Mouse (Mus musculus): Measurements from ENCODE around the gene Ubd. TPM values are rescaled to one million over a fixed set of nuclear protein-coding genes. Genes with fewer than 3 reads are reported as not detected.
A peak's percentile ranks its signal among the peaks of the same experiment; 100 is the strongest.
"Not testable (repeated sequence)": the region's sequence is repeated elsewhere in the genome, so short reads cannot be mapped to it uniquely, and the experiment has no call there.

The Ubd gene
- not detected in 2 replicates for total RNA-seq (2017)

DNA sequence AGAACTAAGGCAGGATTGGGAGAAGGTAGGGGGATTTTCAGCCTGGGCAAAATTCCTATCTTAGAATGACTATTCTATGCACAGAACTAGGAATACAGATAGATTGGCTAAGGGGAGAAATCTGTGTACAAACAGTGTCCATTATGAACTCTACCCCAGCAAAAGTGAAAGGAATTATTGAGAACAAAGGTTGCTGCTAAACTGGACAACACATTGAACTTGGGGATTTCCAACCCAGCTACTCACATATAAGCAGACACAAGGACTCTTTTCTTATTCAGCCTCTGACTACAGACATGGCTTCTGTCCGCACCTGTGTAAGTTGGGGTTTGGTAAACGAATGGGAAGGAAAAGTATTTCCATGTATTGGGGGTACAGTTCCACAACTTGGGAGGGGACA lies at the start of gene Ubd:
Gene Ubd, plus strand, starts transcription at position 237 of the 400 bp plus-strand sequence.
- no peak for ATAC-seq (replicated peaks in 1 of 2; ENCODE audit: insufficient read depth in 1 of 2, low FRiP score in 2 of 2, low TSS enrichment in 1 of 2, low read depth in 1 of 2, poor library complexity in 2 of 2, severe bottlenecking in 2 of 2)

DNA sequence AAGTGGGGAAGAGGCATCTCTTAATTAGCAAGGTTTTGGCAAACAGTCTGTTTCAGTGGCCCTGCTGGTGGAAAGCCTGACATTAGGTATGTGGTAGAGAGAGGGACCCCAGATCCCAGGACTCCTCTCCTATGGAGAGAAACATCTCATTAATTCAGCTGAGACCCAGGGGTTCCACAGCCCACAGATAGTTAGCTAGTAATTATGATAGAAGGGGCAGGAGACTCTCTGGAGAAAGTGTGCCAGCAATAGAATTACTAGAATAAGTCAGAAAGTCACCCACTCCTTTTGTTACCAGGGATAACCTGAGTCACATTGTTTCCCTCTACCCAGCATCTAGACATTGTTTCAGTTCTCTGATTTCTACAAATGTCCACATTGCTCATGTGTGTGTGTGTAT lies 32.3 kb upstream of the Ubd start, which contains the start of gene Olfr93:
Gene Olfr93, minus strand, starts transcription at position 101 of the 400 bp plus-strand sequence.
- ATAC-seq (replicated peaks in 1 of 2; ENCODE audit: insufficient read depth in 1 of 2, low FRiP score in 2 of 2, low TSS enrichment in 1 of 2, low read depth in 1 of 2, poor library complexity in 2 of 2, severe bottlenecking in 2 of 2), result no peak

DNA sequence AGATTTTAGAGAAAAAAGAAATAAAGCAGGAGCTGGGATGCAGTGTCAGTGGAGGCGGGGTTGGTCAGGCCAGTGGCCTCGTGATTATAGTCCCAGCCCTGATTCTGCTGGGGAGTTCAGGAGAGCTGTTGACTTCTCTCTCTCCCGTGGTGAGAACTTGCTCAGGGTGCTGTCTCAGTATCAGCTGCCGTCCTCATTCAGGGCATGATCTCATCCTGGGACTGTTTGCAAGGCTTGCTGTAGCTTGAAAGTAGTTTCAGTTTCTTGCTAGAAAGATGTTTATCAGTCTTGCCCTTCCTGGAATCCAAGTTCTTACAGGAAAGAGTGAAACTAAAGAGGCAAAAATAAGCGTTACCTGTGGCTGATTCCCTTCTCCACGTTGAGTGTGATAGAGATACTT lies 8.2 kb upstream of the Ubd start:
- peak in 1 of 2 experiments; percentile 62; a peak in 1 of 4 replicates for ATAC-seq (replicated peaks in 1 of 2; ENCODE audit: insufficient read depth in 1 of 2, low FRiP score in 2 of 2, low TSS enrichment in 1 of 2, low read depth in 1 of 2, poor library complexity in 2 of 2, severe bottlenecking in 2 of 2)

DNA sequence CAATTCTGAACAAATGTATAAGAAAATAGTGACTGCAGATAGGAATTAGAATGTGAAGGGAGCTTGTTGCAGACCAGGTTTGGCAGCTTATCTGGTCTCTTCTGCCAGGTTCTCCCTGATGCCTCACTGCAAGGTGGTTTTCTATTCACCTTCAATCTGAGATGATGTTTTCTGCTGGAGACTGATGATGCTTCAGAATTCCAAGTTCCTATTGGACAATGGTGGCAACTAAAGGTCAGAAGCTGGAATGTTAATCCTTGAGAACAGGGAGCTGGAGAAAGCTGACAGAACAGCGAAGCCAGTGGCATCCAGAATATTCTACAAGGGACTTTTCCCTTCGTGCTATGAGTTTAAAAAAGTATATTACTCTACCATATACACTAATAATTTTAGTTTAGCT lies 3.0 kb upstream of the Ubd start:
- no peak for ATAC-seq (replicated peaks in 1 of 2; ENCODE audit: insufficient read depth in 1 of 2, low FRiP score in 2 of 2, low TSS enrichment in 1 of 2, low read depth in 1 of 2, poor library complexity in 2 of 2, severe bottlenecking in 2 of 2)

DNA sequence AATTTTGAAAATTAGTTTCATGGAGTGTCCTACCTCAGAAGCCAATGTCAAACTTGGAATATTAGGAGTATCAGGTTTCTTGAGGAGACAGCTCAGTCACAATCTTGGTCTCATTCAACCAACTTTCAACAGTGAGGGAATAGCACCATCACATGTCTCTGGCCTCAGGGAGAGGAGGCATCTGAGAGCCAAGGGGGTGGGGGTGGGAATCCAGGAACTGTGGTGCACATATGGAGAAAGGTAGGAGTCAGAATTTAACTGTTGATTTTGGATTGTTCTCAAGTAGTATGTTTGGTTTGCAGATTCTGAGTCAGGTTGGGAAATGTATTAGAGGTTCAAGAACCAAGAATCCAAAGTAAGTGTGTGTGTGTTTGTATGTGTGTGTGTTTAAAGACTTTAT lies 660 bp upstream of the Ubd start:
- no peak for ATAC-seq (replicated peaks in 1 of 2; ENCODE audit: insufficient read depth in 1 of 2, low FRiP score in 2 of 2, low TSS enrichment in 1 of 2, low read depth in 1 of 2, poor library complexity in 2 of 2, severe bottlenecking in 2 of 2)

DNA sequence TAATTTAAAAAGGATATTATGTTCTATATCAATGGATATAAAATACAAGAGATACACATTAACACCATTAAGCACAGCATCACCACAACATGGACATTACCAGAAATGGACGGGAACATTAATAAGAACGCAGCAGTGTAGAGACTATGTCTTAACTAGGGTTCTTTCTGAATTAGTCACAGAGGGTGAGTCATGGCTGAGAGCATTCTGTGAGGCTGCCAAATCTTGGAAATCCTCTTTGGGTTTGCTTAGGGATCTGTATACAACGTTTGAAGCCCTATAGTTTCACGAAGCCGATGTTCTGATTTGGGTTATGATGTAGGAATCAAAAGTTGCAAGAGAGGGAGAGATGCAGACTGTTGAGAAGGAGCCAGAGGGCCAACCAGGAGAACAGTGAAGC lies 1.1 kb downstream of the Ubd start:
- ATAC-seq (replicated peaks in 1 of 2; ENCODE audit: insufficient read depth in 1 of 2, low FRiP score in 2 of 2, low TSS enrichment in 1 of 2, low read depth in 1 of 2, poor library complexity in 2 of 2, severe bottlenecking in 2 of 2), result no peak

DNA sequence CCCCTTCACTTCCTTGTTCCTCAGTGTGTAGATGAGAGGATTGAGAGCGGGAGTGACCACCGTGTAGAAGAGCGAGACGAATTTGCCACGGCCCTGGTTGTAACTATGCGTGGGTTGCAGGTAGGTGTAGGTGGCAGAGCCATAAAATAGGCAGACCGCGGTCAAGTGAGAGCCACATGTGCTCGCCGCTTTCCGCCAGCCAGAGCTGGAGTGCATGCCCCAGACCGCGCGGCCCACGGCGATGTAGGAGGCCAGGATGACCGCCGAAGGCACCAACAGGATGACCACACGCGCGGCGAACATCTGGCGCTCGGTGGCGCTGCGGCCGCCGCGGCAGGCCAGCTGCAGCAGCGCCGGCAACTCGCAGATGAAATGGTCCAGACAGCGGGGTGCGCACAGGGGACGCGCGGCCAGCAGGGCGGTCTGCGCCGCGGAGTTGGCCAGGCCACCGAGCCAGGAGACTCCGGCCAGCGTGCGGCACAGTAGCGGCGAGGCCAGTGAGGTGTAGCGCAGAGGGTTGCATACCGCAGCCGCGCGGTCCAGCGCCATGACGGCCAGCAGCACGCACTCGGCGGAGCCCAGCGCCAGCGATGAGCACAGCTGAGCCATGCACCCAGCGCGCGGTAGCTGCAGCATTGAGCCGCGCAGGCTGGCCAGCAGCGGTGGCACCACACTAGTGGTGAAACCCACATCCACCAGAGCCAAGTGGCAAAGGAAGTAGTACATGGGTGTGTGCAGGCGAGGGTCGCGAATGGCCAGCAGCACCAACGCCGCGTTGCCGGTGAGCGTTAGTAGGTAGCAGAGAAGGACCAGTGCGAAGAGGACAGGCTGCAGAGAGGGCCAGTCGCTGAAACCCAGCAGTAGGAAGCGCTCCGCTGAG lies 3.4 kb downstream of the Ubd start:
- ATAC-seq (replicated peaks in 1 of 2; ENCODE audit: insufficient read depth in 1 of 2, low FRiP score in 2 of 2, low TSS enrichment in 1 of 2, low read depth in 1 of 2, poor library complexity in 2 of 2, severe bottlenecking in 2 of 2), result peak; percentile 60 to 71

DNA sequence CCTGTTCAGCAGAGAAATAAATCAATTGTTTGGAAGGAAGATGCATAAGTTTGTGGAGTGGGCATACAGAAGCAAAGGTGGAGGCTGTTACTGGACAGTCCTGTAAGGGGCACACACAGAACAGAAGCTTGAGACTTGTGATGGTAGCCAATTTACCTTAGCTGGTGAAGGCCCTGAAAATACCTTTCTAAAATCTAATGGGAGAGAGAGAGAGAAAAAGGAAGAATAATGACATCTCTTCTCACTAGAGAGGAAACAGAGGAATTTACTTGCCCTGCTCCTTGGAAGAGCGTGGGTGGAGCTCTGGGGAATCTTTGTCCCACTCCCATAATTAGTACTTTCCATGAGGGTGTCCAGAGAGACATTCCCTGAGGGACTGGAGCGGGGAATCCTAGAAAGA lies 7.2 kb downstream of the Ubd start, which contains the start of gene Olfr94:
Gene Olfr94, minus strand, starts transcription at position 101 of the 400 bp plus-strand sequence.
- ATAC-seq (replicated peaks in 1 of 2; ENCODE audit: insufficient read depth in 1 of 2, low FRiP score in 2 of 2, low TSS enrichment in 1 of 2, low read depth in 1 of 2, poor library complexity in 2 of 2, severe bottlenecking in 2 of 2), result no peak

DNA sequence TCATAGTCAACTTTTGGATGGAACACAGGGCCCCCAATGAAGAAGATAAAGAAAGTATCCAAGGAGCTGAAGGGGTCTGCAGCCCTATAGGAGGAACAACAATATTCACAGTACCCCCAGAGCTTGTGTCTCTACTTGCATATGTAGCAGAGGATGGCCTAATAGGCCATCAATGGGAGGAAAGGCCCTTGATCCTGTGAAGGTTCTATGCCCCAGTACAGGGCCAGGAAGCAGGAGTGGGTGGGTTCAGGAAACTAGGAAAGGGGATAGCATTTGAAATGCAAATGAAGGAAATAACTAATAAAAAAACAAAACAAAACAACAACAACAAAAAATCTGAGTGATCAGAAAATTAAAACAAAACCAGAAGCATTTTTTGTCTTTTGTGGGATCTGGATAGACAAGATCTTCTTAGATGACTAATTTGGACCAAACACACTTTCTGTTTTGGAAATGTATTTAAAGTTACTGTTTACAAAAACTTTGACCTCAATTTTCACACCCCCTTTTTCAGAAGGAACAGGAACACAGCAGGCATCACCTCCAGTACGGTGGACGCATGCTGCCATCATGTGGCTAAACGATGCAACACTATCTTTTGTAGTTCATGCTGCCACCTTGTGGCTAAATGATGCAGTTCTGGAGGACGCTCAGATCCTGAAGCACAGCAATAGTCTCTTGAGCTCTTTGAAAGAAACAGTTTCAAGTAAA lies 9.7 kb downstream of the Ubd start:
- peak; percentile 95 to 99 for ATAC-seq (replicated peaks in 1 of 2; ENCODE audit: insufficient read depth in 1 of 2, low FRiP score in 2 of 2, low TSS enrichment in 1 of 2, low read depth in 1 of 2, poor library complexity in 2 of 2, severe bottlenecking in 2 of 2)

DNA sequence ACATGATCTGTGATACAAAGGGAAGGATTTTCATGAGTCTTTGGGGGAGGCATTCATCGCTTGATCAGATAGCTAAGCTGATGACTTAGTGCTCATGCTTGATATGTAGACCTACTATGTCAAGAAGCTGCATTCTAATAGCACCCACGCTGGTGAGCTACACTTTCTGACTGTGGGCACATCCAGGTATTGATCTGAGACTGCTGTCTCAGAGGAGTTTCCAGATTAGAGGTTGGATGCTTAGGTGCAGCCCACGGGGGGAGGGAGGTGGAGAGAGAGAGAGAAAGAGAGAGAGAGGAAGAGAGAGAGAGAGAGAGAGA lies 10.2 kb downstream of the Ubd start:
- peak in 1 of 2 experiments; percentile 11; a peak in 1 of 4 replicates for ATAC-seq (replicated peaks in 1 of 2; ENCODE audit: insufficient read depth in 1 of 2, low FRiP score in 2 of 2, low TSS enrichment in 1 of 2, low read depth in 1 of 2, poor library complexity in 2 of 2, severe bottlenecking in 2 of 2)

DNA sequence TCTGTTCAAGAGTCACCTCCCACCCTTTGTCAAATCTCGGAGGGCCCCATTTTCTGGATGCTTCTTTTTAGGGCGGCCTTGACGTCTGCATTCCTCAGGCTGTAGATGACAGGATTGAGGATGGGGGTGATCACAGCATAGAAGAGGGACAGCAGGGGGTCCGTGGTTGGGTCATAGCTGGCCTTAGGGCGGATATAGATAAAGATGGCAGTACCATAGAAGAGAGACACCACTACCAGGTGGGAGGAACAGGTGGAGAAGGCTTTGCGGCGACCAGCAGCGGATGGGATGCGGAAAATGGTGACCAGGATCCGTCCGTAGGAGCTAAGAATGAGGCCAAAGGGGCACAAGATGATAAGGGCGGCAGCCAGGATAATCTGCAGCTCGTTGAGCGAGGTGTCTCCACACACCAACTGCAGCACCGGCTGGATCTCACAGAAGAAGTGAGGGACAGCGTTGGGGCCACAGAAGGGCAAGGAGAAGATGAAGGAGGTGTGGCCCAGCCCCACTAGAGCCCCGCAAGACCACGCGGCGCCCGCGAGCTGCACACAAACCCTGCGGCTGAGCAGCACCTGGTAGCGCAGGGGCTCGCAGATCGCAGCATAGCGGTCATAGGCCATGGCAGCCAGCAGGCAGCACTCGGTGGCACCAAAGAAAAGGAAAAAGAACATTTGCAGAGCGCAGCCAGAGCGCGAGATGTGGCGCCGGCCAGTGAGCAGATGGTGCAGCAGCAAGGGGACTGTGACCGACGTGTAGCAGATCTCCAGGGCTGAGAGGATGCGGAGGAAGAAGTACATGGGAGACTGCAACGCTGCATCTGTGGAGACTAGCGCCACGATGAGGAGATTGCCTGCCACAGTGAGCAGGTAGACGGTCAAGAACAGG lies 17.4 kb downstream of the Ubd start:
- peak; percentile 56 to 68 for ATAC-seq (replicated peaks in 1 of 2; ENCODE audit: insufficient read depth in 1 of 2, low FRiP score in 2 of 2, low TSS enrichment in 1 of 2, low read depth in 1 of 2, poor library complexity in 2 of 2, severe bottlenecking in 2 of 2)

DNA sequence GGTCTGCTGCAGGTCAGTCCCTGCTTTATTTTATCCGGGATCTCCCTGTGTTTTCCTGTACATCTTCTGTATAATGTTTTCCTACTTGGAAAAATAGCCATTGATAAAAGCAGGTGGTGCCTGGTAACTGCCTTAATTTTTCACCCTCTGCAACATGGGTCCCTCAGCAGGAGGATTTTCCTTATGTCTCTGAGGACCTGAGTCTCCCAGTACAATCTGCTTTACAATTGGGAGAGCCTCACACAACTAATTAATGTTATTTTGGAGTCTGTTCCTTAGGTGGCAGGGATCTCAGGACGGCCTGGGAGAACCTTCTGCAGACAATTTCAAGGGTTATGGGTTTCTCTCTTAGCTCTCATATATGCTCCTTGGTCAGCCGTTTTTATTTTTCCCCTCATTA lies 19.3 kb downstream of the Ubd start, which contains the start of gene Olfr95:
Gene Olfr95, minus strand, starts transcription at position 101 of the 400 bp plus-strand sequence.
- no peak for ATAC-seq (replicated peaks in 1 of 2; ENCODE audit: insufficient read depth in 1 of 2, low FRiP score in 2 of 2, low TSS enrichment in 1 of 2, low read depth in 1 of 2, poor library complexity in 2 of 2, severe bottlenecking in 2 of 2)

DNA sequence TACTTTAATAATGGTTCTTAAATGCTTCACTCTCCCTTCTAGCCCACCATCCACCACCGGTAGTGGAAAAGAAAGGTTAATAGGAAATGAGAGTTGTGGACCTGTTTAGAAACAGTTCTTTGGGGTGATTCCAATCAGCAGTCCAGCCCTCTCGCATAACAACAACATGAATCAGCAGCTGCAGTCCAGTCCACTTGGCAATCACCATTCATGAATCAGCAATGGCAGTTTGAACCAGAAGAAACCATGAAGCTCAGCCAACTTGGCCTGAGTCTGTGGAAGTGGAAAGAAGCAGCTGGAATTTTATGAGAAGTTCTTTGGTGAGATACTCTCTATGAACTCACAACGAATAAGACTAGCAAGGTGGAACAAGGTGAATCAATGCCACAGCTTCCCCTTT lies 24.8 kb downstream of the Ubd start:
- no peak for ATAC-seq (replicated peaks in 1 of 2; ENCODE audit: insufficient read depth in 1 of 2, low FRiP score in 2 of 2, low TSS enrichment in 1 of 2, low read depth in 1 of 2, poor library complexity in 2 of 2, severe bottlenecking in 2 of 2)

DNA sequence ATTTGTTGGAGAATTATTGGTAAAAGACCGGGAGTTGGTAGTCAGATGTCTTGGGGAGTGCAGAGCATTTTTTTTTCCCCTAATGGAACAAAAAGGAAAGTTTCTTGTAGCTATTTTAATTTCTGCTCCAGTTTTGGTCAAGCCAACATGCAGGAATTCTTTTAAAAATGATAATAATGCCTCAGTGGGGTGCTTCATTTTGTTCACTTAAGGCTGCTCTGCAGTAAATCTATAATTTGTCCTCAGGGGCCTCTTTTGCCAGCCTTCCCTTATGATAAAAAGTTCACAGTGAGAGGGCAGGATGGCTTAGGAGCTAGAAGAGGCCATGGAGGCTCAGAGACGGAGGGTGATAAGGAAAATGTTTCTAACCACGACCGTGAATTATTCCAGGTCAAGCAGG lies 26.2 kb downstream of the Ubd start, which contains the start of gene Olfr96:
Gene Olfr96, plus strand, starts transcription at position 301 of the 400 bp plus-strand sequence.
- ATAC-seq (replicated peaks in 1 of 2; ENCODE audit: insufficient read depth in 1 of 2, low FRiP score in 2 of 2, low TSS enrichment in 1 of 2, low read depth in 1 of 2, poor library complexity in 2 of 2, severe bottlenecking in 2 of 2), result no peak

DNA sequence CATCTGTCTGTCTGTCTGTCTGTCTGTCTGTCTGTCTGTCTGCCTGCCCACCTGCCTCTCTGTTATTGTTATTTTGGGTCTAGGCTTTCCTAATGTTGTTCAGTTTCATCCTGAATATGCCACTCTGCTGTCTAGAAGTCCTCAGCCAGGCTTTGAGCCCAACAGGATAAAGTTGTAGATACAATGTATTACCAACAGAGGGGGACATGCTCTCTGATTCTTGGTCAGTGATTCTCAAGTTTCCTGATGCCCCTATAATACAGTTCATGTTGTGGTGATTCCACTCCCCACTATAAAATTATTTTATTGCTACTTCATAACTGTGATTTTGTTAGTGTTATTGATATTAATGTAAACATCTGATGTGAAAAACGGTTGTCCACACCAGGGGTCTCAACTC lies 28.2 kb downstream of the Ubd start:
- no peak; a peak in 1 of 4 replicates for ATAC-seq (replicated peaks in 1 of 2; ENCODE audit: insufficient read depth in 1 of 2, low FRiP score in 2 of 2, low TSS enrichment in 1 of 2, low read depth in 1 of 2, poor library complexity in 2 of 2, severe bottlenecking in 2 of 2)

DNA sequence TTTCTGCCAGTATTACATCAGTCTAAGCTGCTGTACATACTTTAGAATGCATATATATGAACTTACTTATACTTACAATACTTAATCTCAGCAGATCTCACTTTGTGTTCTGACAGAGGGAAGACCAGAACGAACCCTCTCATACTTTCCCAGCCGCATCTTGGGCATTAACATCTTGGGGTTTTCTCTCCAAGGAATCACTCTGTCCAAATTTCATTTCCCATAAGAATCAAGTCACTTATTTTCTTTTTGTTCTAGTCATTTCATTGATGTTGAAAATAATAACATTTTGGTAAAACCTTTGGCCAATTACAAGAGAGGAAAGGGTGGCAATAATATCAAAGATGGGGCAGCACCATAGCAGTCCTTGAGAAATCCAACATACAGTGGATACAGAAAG lies 43.5 kb downstream of the Ubd start, which contains the start of gene Olfr97:
Gene Olfr97, minus strand, starts transcription at position 101 of the 400 bp plus-strand sequence.
- not testable (repeated sequence) for ATAC-seq (replicated peaks in 1 of 2; ENCODE audit: insufficient read depth in 1 of 2, low FRiP score in 2 of 2, low TSS enrichment in 1 of 2, low read depth in 1 of 2, poor library complexity in 2 of 2, severe bottlenecking in 2 of 2)

DNA sequence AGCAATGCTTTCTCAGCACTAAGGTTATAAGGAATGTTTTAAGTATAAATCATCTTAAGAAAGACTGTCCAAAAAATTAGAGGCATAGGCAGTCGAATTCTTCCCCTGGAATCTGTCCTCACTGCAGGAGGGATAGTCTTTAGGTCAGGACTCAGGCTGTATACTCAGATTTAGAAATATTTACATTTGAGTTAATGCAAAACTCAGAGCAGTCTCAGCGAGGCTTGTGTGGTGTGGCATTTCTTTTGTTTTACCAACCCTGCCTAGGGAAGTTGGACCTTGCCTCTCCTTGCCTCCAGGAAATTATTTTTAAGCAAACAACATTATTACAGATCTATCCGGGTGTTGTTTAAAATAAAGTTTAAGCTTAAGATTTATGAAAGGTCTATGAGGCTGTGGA lies 48.5 kb downstream of the Ubd start:
- no peak for ATAC-seq (replicated peaks in 1 of 2; ENCODE audit: insufficient read depth in 1 of 2, low FRiP score in 2 of 2, low TSS enrichment in 1 of 2, low read depth in 1 of 2, poor library complexity in 2 of 2, severe bottlenecking in 2 of 2)

Data from hematopoietic stem cell, adult 5-6 weeks (primary cell).